Mouse (Mus musculus) megakaryocyte, embryonic 14.5 days (primary cell): ENCODE measurements around the gene Efhd2. TPM values are rescaled to one million over a fixed set of nuclear protein-coding genes. Genes with fewer than 3 reads are reported as not detected.

Experiments
- H3K27me3 ChIP-seq: replicated peaks from 2 replicates; pipeline ENCODE3; 2012; ENCODE audit warnings: inconsistent platforms
- H3K36me3 ChIP-seq: replicated peaks from 2 replicates; pipeline ENCODE3; 2012; ENCODE audit warnings: low read length, inconsistent platforms, mixed read lengths
- H3K4me1 ChIP-seq: 2 replicates; pipeline ENCODE4 v1.6.1; 2012; ENCODE audit warnings: inconsistent platforms
- H3K4me3 ChIP-seq: replicated peaks from 2 replicates; pipeline ENCODE3; 2012; ENCODE audit warnings: moderate library complexity, mild to moderate bottlenecking, inconsistent platforms
- H3K9me3 ChIP-seq: 2 replicates; pipeline ENCODE4 v1.6.1; 2012; ENCODE audit warnings: inconsistent platforms
- FLI1 ChIP-seq: IDR thresholded peaks from 2 replicates; pipeline ENCODE4 v1.6.1; 2012; ENCODE audit warnings: low read length, inconsistent platforms, mixed read lengths
- GATA1 ChIP-seq: IDR thresholded peaks from 3 replicates; pipeline ENCODE4 v1.6.1; 2012; ENCODE audit warnings: mixed read lengths, low read length, inconsistent platforms, borderline replicate concordance
- polyA plus RNA-seq: library from polyadenylated mRNA; stranded (reverse); fragments of >175 nt; gene quantifications from 2 replicates; pipeline ENCODE4 v1.2.3, GENCODE M21; 2012; ENCODE audit warnings: low replicate concordance; ENCODE audit not compliant: insufficient read depth

Gene Efhd2
- polyA plus RNA-seq, 1 experiment, result 93.3 TPM

GRCm38 (mm10) chr4:141817706-141818105 is 57.0 kb downstream of the Efhd2 start:
- H3K36me3 ChIP-seq, result peaks cover 32% of the 10 kb centered on the region
- TF ChIP-seq GATA1, result no peak
- no peak for TF ChIP-seq FLI1
- no peaks in the 10 kb centered on the region for H3K9me3 ChIP-seq
- H3K4me1 ChIP-seq, result peaks cover 4% of the 10 kb centered on the region; the same call in 1 of the 2 replicates
- H3K4me3 ChIP-seq, result no peak overlapping the region
- H3K27me3 ChIP-seq, result peaks cover 18% of the 10 kb centered on the region

DNA sequence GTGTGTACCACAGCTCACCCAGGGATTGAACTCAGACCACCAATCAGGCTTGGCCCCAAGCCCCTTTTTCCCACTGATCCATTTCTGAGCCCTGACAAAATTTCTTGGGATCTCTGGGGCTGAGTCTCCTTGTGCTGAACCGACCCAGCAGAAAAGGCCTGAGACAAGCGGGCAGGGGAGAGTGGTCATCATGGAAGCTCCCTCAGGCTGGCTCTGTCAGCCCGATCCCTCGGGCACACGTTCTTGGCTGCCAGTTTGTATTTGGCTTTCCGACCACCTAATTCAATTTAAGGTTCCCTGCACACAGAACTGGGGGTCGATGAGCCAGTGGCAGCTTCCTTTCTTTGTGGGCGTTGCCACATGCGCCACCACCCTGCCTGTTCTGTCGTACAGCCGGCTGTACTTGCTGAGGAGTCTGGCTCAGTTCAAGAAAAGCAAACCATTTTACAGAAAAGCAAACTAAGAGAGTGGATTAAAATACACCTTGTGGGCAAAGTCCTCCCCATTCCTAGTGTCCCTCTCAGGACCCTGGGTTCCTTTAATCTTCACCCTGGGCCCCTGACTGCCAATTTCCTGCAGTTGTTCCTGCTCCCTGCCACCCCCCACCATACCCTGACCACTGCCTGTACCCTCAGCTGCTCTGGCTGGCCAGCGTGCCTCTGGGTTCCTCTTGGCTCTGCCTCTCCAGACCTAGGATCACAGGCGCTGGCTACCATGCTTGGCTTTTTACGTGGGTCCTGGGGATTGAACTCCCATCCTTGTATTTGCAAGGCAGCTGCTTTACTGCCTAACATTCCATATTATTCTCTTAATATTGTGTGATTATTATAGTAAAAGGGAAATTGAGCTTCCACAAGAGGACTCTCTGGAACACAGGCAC is 57.7 kb downstream of the Efhd2 start:
- Histone ChIP-seq H3K27me3 (peaks cover 18% of the 10 kb centered on the region), H3K9me3 (no peaks in the 10 kb centered on the region), H3K36me3 (peaks cover 39% of the 10 kb centered on the region), H3K4me1 (peaks cover 3% of the 10 kb centered on the region; the same call in 1 of the 2 replicates), H3K4me3 (no peak overlapping the region)
- TF ChIP-seq GATA1 (no peak), FLI1 (no peak)

DNA sequence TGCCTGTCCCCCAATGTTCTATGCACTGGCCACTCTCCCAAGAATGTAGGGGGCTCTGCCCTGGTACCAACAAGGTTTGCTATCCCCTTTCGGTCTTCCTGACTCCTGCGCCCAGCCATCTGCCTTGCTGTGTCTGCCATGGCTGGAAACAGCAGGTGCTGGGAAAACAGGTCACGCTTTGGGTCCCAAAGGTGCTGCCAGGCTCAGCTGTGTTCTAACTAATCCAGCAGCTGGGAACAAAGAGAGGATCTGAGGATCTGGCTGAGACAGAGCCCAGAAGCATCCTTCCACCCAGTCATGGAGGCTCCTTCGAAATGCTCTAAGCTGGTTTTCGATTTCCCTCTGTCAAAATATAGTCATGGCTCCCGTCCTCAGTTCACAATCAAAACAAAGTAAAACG is 58.5 kb downstream of the Efhd2 start:
- no peaks in the 10 kb centered on the region for H3K9me3 ChIP-seq
- peaks cover 46% of the 10 kb centered on the region for H3K36me3 ChIP-seq
- TF ChIP-seq GATA1 (no peak), FLI1 (no peak)
- H3K27me3 ChIP-seq, result peaks cover 11% of the 10 kb centered on the region
- peaks cover 3% of the 10 kb centered on the region; the same call in 1 of the 2 replicates for H3K4me1 ChIP-seq
- no peak overlapping the region for H3K4me3 ChIP-seq

GRCm38 (mm10) chr4:141811375-141811774 is 63.3 kb downstream of the Efhd2 start:
- no peak overlapping the region for H3K4me3 ChIP-seq
- H3K4me1 ChIP-seq, result no peaks in the 10 kb centered on the region; the same call in 1 of the 2 replicates
- TF ChIP-seq FLI1 (no peak), GATA1 (no peak)
- no peaks in the 10 kb centered on the region for H3K9me3 ChIP-seq
- peaks cover 95% of the 10 kb centered on the region for H3K36me3 ChIP-seq
- no peaks in the 10 kb centered on the region for H3K27me3 ChIP-seq

DNA sequence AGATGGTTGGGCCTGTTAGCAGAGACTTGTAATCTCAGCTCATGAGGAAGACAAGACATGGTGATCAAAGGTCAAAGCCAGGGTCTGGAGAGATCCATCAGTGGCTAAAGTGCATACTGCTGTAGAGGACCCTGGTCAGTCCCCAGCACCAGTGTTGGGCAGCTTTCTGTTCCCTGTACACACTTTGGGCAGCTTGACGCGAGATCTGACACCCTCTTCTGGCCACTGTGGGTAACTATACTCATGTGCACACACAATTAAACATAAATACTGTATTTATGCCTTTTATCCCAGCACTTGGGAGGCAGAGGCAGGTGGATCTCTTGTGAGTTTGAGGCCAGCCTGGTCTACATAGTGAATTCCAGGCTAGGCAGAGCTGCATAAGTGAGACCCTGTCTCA is 63.7 kb downstream of the Efhd2 start:
- TF ChIP-seq GATA1 (no peak), FLI1 (no peak)
- no peaks in the 10 kb centered on the region for H3K27me3 ChIP-seq
- H3K9me3 ChIP-seq, result no peaks in the 10 kb centered on the region
- peaks cover under 1% of the 10 kb centered on the region; the same call in 1 of the 2 replicates for H3K4me1 ChIP-seq
- H3K4me3 ChIP-seq, result no peak overlapping the region
- H3K36me3 ChIP-seq, result peaks cover 99% of the 10 kb centered on the region

GRCm38 (mm10) chr4:141809850-141810464 is 64.8 kb downstream of the Efhd2 start:
- H3K9me3 ChIP-seq, result no peaks in the 10 kb centered on the region
- H3K36me3 ChIP-seq, result peaks cover 100% of the 10 kb centered on the region
- H3K4me3 ChIP-seq, result no peak overlapping the region
- H3K4me1 ChIP-seq, result peaks cover 4% of the 10 kb centered on the region; the same call in 1 of the 2 replicates
- H3K27me3 ChIP-seq, result no peaks in the 10 kb centered on the region
- TF ChIP-seq FLI1 (no peak), GATA1 (no peak)

Other genes starting within 250 kb of the Efhd2 start
- gene Plekhm2, start 210.0 kb downstream of the Efhd2 start, polyA plus RNA-seq, result 19.4 and 24.8 TPM in 2 replicates
- gene Rsc1a1, start 189.3 kb downstream of the Efhd2 start, polyA plus RNA-seq, result 3.0 and 5.9 TPM in 2 replicates
- gene Ddi2, start 151.5 kb downstream of the Efhd2 start, polyA plus RNA-seq, result 0.43 and 1.7 TPM in 2 replicates
- gene Agmat, start 128.2 kb downstream of the Efhd2 start, polyA plus RNA-seq, result not detected in 2 replicates
- gene Dnajc16, start 84.0 kb downstream of the Efhd2 start, polyA plus RNA-seq, result 0.44 and 1.8 TPM in 2 replicates
- gene Casp9, start 81.3 kb downstream of the Efhd2 start, polyA plus RNA-seq, result 4.7 and 7.1 TPM in 2 replicates
- gene Cela2a, start 48.8 kb downstream of the Efhd2 start, polyA plus RNA-seq, result not detected in 2 replicates
- not detected in 2 replicates for gene Ctrc, start 28.6 kb downstream of the Efhd2 start, polyA plus RNA-seq
- 0.29 TPM in 1 of 2 replicates, not detected in the other for gene Fhad1, start 140.2 kb upstream of the Efhd2 start, polyA plus RNA-seq
- gene Tmem51, start 209.4 kb upstream of the Efhd2 start, polyA plus RNA-seq, result 13.4 TPM in 1 of 2 replicates, not detected in the other